Mouse (Mus musculus): ENCODE measurements around the gene Ddi1.

GRCm38 (mm10) chr9:6212862-6213261, 56.8 kb downstream of the Ddi1 start:
- TF ChIP-seq CTCF (IDR thresholded peaks at IDR 0.05; ENCODE audit: control insufficient read depth, insufficient read depth, low read length) (no peak), POLR2A (IDR thresholded peaks at IDR 0.05; ENCODE audit: borderline replicate concordance, control insufficient read depth, low read depth, low read length) (no peak)
